Mouse (Mus musculus): ENCODE results near the gene Nudt9.

DNA sequence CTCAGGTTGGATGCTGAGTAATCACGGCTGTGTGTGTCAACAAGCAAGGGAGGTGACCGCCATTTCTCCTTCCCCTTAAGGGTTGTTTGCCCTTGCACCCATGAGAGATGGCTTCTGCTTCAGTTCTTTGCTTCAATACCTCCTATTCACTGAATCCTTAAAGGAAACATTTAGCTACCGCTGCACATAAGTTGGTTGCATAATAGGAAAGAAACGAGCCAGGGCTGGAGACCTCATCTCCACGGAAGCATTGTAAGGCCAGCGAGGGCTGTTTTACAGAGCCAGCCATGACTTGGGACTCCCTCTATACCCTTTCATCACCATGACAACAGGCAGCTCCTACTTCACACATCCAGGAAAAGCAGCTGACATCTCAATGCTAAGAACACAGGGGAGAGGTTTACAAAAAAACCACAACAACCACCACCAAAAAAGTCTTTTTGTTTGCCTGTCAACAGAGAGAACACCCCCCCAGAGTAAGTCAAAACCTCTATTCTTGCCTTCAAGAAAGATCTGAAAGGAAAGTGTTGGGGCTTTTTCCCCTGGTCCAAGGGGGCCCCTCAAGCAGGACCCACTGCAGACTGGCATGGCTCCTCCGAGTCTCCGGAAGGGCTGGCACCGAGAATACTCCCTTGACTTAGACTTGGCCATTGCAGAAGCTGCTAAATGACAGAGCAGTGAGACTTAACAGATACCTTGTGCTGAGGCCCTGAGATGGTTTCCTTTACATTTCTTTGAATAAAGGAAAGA is 64.2 kb downstream of the Nudt9 start:
- no peak for TF ChIP-seq CTCF (IDR thresholded peaks at IDR 0.05; ENCODE audit: low read depth, low read length)
- TF ChIP-seq EP300 (IDR thresholded peaks at IDR 0.05; ENCODE audit: insufficient read depth, low read depth, low read length), result no peak
- no peak for TF ChIP-seq POLR2A (IDR thresholded peaks at IDR 0.05; ENCODE audit: insufficient read depth, low read length)
